9 mouse cellular contexts compared by ENCODE assay signal in the genomic region with DNA sequence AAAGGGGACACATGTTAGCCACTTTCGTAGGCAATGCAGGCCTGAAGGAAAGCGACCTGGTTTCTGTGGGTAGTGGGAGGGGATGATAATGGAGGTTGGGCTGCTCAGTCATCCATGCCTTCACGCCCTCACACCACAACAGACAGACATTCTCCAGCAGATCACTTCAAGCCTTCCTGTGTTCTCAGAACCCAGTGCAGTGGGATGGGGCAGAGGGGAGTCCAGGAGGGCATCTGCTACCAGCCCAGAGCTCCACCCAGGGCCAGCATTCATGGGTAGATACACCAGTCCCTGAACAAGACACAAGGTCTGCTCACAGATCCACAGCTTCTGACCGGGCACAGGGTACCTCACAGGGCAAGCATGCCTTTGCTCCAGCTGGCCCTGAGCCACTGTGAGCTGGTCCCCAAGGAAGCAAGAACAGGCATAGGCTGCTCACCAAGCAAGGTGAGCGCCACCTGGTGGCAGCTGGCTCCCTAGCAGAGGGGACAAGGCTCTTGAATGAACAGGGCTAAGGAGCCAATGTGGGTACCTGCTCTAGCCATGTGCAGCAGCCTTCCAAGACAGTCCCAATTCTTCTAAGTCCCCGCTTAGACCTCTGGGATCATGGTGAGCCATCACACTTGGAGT.
DNase-seq lines count a peak whose midpoint lies in the region; ATAC-seq and TF ChIP-seq lines count a peak whose summit lies in the region.
"Had no signal": no experiment of that assay in that cellular context is flagged by ENCODE, and none has a peak within 500 bp of the region (broad histone marks: within the 10 kb centered on the region; RNA-seq: fewer than 3 reads in every experiment).

No protein-coding gene starts in this region.

- no peak for TF ChIP-seq POLR2A in testis, adult 2 months (IDR thresholded peaks at IDR 0.05; ENCODE audit: control insufficient read depth, low read depth, low read length)

- H3K4me3 ChIP-seq in embryonic facial prominence, embryonic 14.5 days (ENCODE audit: low read depth, low read length), result no peak overlapping the region
- H3K4me3 ChIP-seq in heart, embryonic 10.5 days, result no peak overlapping the region
- H3K4me3 ChIP-seq in liver, embryonic 12.5 days, result no peak overlapping the region
- no peak overlapping the region for H3K4me3 ChIP-seq in neural tube, embryonic 14.5 days (ENCODE audit: low read depth, low read length)
- H3K4me3 ChIP-seq in testis, adult 2 months (ENCODE audit: control insufficient read depth, low read depth, low read length), result no peak overlapping the region
- H3K4me3 ChIP-seq: erythroblast, embryonic 14.5 days had no signal

- H3K9me3 ChIP-seq in embryonic facial prominence, embryonic 14.5 days (ENCODE audit: control insufficient read depth, low read length), result no peaks in the 10 kb centered on the region
- no peaks in the 10 kb centered on the region for H3K9me3 ChIP-seq in heart, embryonic 10.5 days
- no peaks in the 10 kb centered on the region for H3K9me3 ChIP-seq in liver, embryonic 12.5 days (replicated peaks)
- H3K9me3 ChIP-seq in neural tube, embryonic 14.5 days (ENCODE audit: control insufficient read depth, low read length), result no peaks in the 10 kb centered on the region

- 30% methylated on average over 6 of the region's 6 CpGs for WGBS in embryonic facial prominence, embryonic 14.5 days
- WGBS in heart, embryonic 10.5 days, result 34% methylated on average over 6 of the region's 6 CpGs
- 35% methylated on average over 6 of the region's 6 CpGs for WGBS in liver, embryonic 12.5 days (ENCODE audit: insufficient replicate concordance)
- 15% methylated on average over 6 of the region's 6 CpGs for WGBS in neural tube, embryonic 14.5 days

- no peak overlapping the region for H3K4me2 ChIP-seq in embryonic facial prominence, embryonic 14.5 days (ENCODE audit: low read depth, low read length)
- H3K4me2 ChIP-seq in liver, embryonic 12.5 days, result no peak overlapping the region
- no peak overlapping the region for H3K4me2 ChIP-seq in neural tube, embryonic 14.5 days (ENCODE audit: low read depth, low read length)

- peak; percentile 81 for DNase-seq in A20 (ENCODE audit: low read depth, low spot score)
- peak; percentile 64 to 78 for DNase-seq in adrenal gland, postnatal 4 days (ENCODE audit: low spot score in 2 of 2)
- DNase-seq in embryonic facial prominence, embryonic 14.5 days (ENCODE audit: low spot score), result peak; percentile 88
- peak; percentile 92 for DNase-seq in heart, embryonic 10.5 days (ENCODE audit: low spot score)
- DNase-seq in kidney, postnatal 10 days, result peak; percentile 91

- H3K27ac ChIP-seq in embryonic facial prominence, embryonic 14.5 days (replicated peaks; ENCODE audit: low read depth, low read length), result no peak overlapping the region
- no peak overlapping the region for H3K27ac ChIP-seq in heart, embryonic 10.5 days
- H3K27ac ChIP-seq in liver, embryonic 12.5 days, result no peak overlapping the region
- no peak overlapping the region for H3K27ac ChIP-seq in neural tube, embryonic 14.5 days (ENCODE audit: low read depth, low read length)
- no peak overlapping the region for H3K27ac ChIP-seq in testis, adult 2 months (ENCODE audit: control insufficient read depth, insufficient read depth, low read depth, low read length)

- no peak overlapping the region for H3K9ac ChIP-seq in embryonic facial prominence, embryonic 14.5 days (ENCODE audit: low read depth, low read length)
- H3K9ac ChIP-seq in liver, embryonic 12.5 days, result no peak overlapping the region
- no peak overlapping the region for H3K9ac ChIP-seq in neural tube, embryonic 14.5 days (replicated peaks; ENCODE audit: low read depth, low read length)

- H3K36me3 ChIP-seq in embryonic facial prominence, embryonic 14.5 days (ENCODE audit: control insufficient read depth, insufficient read depth, low read length), result no peaks in the 10 kb centered on the region
- no peaks in the 10 kb centered on the region for H3K36me3 ChIP-seq in heart, embryonic 10.5 days
- H3K36me3 ChIP-seq in liver, embryonic 12.5 days, result no peaks in the 10 kb centered on the region
- no peaks in the 10 kb centered on the region for H3K36me3 ChIP-seq in neural tube, embryonic 14.5 days (ENCODE audit: control insufficient read depth, insufficient read depth, low read length)
- no peaks in the 10 kb centered on the region for H3K36me3 ChIP-seq in testis, adult 2 months (ENCODE audit: control insufficient read depth, insufficient read depth, low read length)

- ATAC-seq in embryonic facial prominence, embryonic 14.5 days (ENCODE audit: low read depth), result peak; percentile 84
- ATAC-seq in liver, embryonic 12.5 days, result peak; percentile 54
- ATAC-seq in neural tube, embryonic 14.5 days (ENCODE audit: low read depth), result peak; percentile 84; the same call in 1 of the 2 replicates

- H3K4me1 ChIP-seq in embryonic facial prominence, embryonic 14.5 days (ENCODE audit: control insufficient read depth, insufficient read depth, low read length), result no peaks in the 10 kb centered on the region
- H3K4me1 ChIP-seq in heart, embryonic 10.5 days, result peaks cover 16% of the 10 kb centered on the region
- no peaks in the 10 kb centered on the region for H3K4me1 ChIP-seq in liver, embryonic 12.5 days
- H3K4me1 ChIP-seq in neural tube, embryonic 14.5 days (ENCODE audit: control insufficient read depth, insufficient read depth, low read length), result peaks cover 9% of the 10 kb centered on the region
- peaks cover 4% of the 10 kb centered on the region for H3K4me1 ChIP-seq in testis, adult 2 months (ENCODE audit: control insufficient read depth, insufficient read depth, low read length)

- TF ChIP-seq CTCF in testis, adult 2 months (IDR thresholded peaks at IDR 0.05; ENCODE audit: control insufficient read depth, insufficient read depth, insufficient replicate concordance, low read depth, low read length), result peak; percentile 90; the same call in 1 of the 2 replicates

- peaks cover 11% of the 10 kb centered on the region; the same call in 1 of the 2 replicates for H3K27me3 ChIP-seq in embryonic facial prominence, embryonic 14.5 days (replicated peaks; ENCODE audit: control insufficient read depth, insufficient read depth, low read length)
- peaks cover 27% of the 10 kb centered on the region for H3K27me3 ChIP-seq in heart, embryonic 10.5 days (ENCODE audit: insufficient read depth, poor library complexity, severe bottlenecking)
- peaks cover 9% of the 10 kb centered on the region; the same call in 1 of the 2 replicates for H3K27me3 ChIP-seq in liver, embryonic 12.5 days (replicated peaks)
- peaks cover 2% of the 10 kb centered on the region; the same call in 1 of the 2 replicates for H3K27me3 ChIP-seq in neural tube, embryonic 14.5 days (ENCODE audit: control insufficient read depth, insufficient read depth, low read length)
- no peaks in the 10 kb centered on the region for H3K27me3 ChIP-seq in testis, adult 2 months (ENCODE audit: control insufficient read depth, insufficient read depth, low read length)
